Mouse (Mus musculus): ENCODE measurements at regions not wholly inside any gene's neighbourhood (a gene's known extent, or its start where the extent isn't known, plus 50 kb on each side); places are given as distances from the start of the nearest gene placed in this dataset.

DNA sequence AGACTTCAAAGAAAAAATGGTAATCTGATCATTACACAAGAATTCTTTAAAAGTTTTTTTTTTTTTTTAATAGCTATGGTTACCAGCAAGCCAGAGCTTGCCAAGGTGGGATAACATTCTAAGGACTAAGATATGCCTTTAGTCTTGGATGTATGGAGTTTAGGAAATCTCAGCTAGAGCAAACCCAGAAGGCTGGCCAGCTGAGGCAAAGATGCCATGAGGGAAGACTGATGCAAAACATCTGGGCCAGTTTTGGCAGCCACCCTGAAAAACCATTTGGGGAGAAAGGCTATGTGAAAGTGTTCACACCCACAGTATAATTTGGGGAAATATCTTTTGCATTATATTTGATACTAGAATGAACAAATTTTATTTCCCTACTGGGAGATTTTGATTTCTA is 57.9 kb upstream of the Adgrg2 start:
- Histone ChIP-seq H3K27me3 (ENCODE audit: control insufficient read depth, insufficient read depth, low read length) (no peaks in the 10 kb centered on the region), H3K27ac (replicated peaks; ENCODE audit: insufficient read depth, low read depth, low read length) (no peak overlapping the region), H3K9ac (ENCODE audit: low read depth, low read length) (no peak overlapping the region), H3K79me2 (ENCODE audit: control insufficient read depth, insufficient read depth, low read length) (no peaks in the 10 kb centered on the region), H3K36me3 (ENCODE audit: control insufficient read depth, insufficient read depth, low read length) (no peaks in the 10 kb centered on the region), H3K4me1 (ENCODE audit: control insufficient read depth, insufficient read depth, low read length) (no peaks in the 10 kb centered on the region), H3K4me3 (ENCODE audit: insufficient read depth, low read depth, low read length) (no peak overlapping the region)
- DNase-seq (ENCODE audit: extremely low read depth, low read depth, low spot score), result no peak
- TF ChIP-seq CTCF (IDR thresholded peaks at IDR 0.05; ENCODE audit: low read depth, low read length) (no peak), POLR2A (IDR thresholded peaks at IDR 0.05; ENCODE audit: extremely low read depth, insufficient read depth, low read length) (no peak)

DNA sequence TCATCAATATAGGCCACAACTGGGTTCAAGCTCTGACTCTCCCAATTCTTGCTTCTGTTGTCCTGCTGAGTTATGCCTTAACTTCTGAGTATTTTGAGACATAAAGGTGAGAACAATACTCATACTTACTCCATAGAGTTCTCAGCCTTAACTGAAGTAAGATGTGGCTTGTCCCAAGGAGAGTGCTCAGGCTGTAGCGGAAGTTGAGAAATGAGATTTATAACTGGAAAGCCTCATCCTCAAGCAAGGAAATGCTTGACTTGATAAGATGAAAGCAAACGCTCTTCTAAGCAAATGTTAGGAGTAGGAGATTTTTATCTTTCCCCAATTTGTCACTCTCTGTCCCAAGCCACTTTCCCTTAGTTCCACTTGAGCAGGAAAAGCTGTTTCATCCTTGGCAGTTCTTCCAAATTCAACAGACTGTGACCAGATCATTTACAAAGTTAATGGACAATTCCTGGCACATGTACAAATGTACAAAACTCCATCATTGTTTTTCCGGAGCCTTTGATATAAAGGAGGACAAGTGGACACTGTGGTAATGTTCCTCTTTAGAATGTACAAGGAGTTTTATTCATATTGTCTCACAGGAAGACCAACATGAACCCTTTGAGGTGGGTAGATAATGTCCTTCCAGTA is 52.0 kb upstream of the Adgrg2 start:
- no peak overlapping the region for H3K27ac ChIP-seq (replicated peaks; ENCODE audit: insufficient read depth, low read depth, low read length)
- no peak for TF ChIP-seq POLR2A (IDR thresholded peaks at IDR 0.05; ENCODE audit: extremely low read depth, insufficient read depth, low read length)
- no peak for TF ChIP-seq CTCF (IDR thresholded peaks at IDR 0.05; ENCODE audit: low read depth, low read length)

More for the DNA sequence above, 52.0 kb upstream of the Adgrg2 start:
- Histone ChIP-seq H3K36me3 (ENCODE audit: control insufficient read depth, insufficient read depth, low read length) (no peaks in the 10 kb centered on the region), H3K4me1 (ENCODE audit: control insufficient read depth, insufficient read depth, low read length) (no peaks in the 10 kb centered on the region), H3K4me3 (ENCODE audit: insufficient read depth, low read depth, low read length) (no peak overlapping the region), H3K79me2 (ENCODE audit: control insufficient read depth, insufficient read depth, low read length) (no peaks in the 10 kb centered on the region), H3K27me3 (ENCODE audit: control insufficient read depth, insufficient read depth, low read length) (no peaks in the 10 kb centered on the region), H3K9ac (ENCODE audit: low read depth, low read length) (no peak overlapping the region)
- WGBS, result 64% methylated on average over 3 of the region's 3 CpGs
- peak; percentile 15 for DNase-seq (ENCODE audit: extremely low read depth, low read depth, low spot score)

All from liver, adult 2 months (tissue).